Mouse (Mus musculus) T-helper 2 cell (primary cell): ENCODE measurements around the gene Mfap5.
"Not testable (repeated sequence)": the region's sequence is repeated elsewhere in the genome, so short reads cannot be mapped to it uniquely, and the experiment has no call there.

ENCODE experiments used
- in situ Hi-C: fragments of 300-600 bp; cut with MboI, MseI; formaldehyde crosslinking; loops from one replicate; pipeline ENCODE4 v1.15.1; 2025; ENCODE audit warnings: high pct_unique_total_duplicates

Gene Mfap5

DNA sequence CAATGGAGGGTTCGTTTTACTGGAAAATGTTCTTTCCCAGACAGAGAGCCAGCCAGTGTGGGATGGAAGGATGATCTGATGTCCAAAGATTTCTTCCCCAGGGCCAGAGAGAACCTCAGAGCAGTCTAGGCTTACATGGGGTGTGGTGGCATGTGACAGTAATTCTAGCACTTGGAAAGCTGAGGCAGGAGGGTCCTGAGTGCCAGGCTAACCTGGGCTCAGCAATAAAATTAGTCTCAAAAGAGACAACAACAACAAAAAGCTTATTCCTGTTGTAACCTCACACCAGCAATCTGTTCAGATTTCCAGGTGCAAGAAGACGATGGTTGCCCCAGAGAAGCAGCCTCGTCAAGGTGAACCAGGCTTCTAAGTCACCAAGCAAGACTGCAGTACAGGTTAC, at the start of gene Mfap5:
Gene Mfap5 (plus strand): TSS at position 301 of the 400 bp plus-strand sequence.
- in situ Hi-C loops: no loop called here

GRCm38 (mm10) chr6:122458946-122459693, 46.5 kb upstream of the Mfap5 start:
- in situ Hi-C loops: no loop called here

GRCm38 (mm10) chr6:122466092-122466713, 39.4 kb upstream of the Mfap5 start:
- in situ Hi-C loops: no loop called here

GRCm38 (mm10) chr6:122469030-122469640, 36.5 kb upstream of the Mfap5 start:
- in situ Hi-C loops: no loop called here

DNA sequence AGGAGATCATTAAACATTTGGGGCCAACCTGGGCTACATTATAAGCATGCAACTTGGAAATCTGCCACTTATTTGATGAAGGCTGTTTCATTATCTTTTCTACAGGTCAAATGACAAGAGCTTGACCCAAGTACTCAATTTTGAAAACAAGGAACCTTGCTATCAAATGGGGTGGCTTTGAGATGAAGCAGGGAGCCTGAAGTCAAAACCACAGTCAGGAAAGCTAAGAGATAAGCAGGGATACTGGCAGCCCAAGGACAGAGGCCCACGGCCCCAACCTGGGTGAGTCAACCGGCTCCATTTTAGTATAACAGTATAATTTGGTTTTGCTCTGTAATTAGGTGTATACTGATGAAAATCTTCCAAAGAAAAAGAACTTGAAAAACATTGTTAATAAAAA, 35.4 kb upstream of the Mfap5 start:
- in situ Hi-C loops: no loop called here

DNA sequence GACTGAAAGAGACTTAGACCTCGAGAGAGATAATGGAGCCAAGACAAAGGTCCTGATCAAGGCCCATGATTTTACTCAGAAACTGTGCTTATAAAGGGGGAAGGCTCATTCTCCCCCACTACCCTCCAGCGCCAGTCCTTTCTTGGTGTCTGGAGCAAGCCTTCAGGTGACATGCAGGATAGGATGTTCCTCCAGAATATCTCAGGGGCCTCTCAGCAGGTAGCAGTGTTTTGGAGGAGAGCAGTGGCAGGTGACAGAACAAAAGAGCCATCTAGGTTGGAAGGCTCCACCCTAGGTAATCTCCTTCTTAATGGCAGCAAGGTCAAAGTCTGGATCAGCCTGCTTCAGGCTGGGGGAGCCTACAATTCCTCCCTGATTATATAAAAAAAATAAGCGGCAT, 34.2 kb upstream of the Mfap5 start:
- in situ Hi-C loops: not testable (repeated sequence)

- in situ Hi-C loops: no loop called here
These were observed 27.6 kb upstream of the Mfap5 start for GRCm38 (mm10) chr6:122478062-122478461.

GRCm38 (mm10) chr6:122485401-122486296, 20.0 kb upstream of the Mfap5 start:
- in situ Hi-C loops: no loop called here

GRCm38 (mm10) chr6:122486297-122487117, 19.1 kb upstream of the Mfap5 start:
- in situ Hi-C loops: no loop called here

DNA sequence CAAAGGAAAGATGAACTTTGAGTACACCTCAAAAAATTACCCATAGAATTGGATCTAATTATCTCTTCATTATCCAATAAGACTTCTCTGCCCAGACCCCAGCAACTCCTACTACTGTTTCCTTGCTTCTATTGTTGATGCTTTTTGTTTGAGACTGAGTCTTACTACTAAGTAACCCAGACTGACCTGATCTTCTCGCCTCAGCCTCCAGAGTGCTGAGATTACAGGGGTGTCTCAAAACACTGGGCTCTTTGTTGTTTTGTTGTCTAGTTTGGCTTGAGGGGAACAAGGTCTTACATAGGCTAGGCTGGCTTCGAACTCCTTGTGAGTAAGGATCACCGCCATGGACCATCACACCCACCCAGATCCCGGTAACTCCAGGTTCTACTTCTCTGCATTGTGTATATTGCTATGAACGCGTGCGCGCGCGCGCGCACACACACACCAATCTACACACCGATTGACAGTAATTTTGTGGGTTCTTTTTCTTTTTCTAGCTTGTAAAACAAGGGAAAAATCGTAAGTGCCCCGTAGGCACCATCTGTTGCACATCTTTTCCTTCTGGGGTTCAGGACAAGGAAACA, 14.6 kb upstream of the Mfap5 start:
- in situ Hi-C loops: loop anchor here (5.0 kb wide), 1 partner anchor 76 kb away; no protein-coding TSS in a partner anchor

- in situ Hi-C loops: loop anchor here (5.0 kb wide), 1 partner anchor 76 kb away; no protein-coding TSS in a partner anchor
These were observed 14.1 kb upstream of the Mfap5 start for GRCm38 (mm10) chr6:122491557-122491956.

GRCm38 (mm10) chr6:122492479-122492878, 13.2 kb upstream of the Mfap5 start:
- in situ Hi-C loops: loop anchor here (5.0 kb wide), 1 partner anchor 75 kb away; no protein-coding TSS in a partner anchor

DNA sequence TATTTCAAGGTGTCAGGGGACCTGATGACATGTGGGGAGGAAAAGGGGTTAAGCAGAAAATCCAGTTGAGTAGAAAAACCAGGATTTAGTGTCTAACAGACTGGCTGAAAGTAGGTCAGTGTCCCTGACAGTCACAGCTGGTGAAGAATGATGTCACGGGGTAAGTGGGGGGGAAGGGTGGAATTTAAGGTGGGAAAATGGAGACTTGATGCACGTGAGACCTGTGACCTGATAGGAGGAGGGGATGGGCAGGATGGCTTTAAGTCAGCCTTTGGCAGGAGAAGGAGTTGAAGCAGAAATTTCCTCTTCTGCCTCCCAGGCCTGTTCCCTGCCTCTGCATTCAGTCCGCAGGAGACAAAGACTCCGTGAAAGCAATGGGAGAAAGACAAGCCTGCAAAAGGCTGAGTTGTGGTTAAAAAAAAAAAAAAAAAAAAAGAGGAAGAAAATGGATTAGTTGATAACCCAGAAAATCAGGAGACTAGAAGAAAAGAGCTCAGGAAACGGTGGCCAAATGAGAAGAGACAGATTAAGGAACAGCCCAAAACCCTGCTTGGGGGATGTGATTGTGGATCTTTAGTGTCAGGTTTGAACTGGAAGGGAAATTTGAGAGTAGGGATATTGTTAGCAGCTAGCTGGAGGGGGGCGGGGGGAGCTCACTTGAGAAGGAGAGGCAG, 11.7 kb upstream of the Mfap5 start:
- in situ Hi-C loops: loop anchor here (5.0 kb wide), 1 partner anchor 73 kb away; no protein-coding TSS in a partner anchor

DNA sequence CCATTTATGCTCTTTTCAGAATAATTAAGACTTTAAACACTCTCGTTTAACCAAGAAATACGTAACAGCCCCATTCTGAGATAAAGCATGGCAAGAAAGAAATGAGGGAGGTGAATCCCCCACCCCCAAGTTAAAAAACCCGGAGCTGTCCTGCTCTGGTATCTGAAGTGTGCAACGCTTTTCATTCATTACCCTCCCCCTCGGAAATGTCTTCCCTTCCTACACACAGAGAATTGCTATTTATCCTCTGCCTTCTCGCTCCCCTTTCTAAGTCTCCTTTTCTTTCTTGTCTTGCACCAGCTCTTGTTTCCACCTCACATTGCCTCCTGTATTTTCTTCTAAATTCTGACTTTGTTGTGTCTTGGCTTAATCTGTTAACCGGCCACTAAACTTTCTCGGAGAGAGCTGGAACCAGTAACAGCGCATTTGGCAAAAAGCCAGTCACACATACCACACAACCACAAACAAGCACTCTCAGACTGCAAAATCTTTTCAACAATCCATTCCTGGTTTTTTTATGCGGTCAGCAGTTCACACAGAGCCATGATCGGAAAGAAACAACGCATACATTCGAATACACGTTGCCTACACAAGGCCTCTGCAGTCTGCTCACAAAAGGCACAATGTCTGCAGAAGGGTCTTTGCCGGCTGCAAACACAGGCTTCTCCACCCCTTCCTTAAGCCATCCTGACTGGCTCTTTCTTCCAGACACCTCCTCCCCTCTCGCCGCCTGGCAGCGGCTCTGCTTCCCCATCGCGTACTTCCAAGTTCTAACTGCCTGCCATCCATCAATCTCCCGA, 10.4 kb upstream of the Mfap5 start:
- in situ Hi-C loops: no loop called here

GRCm38 (mm10) chr6:122496501-122496900, 9.1 kb upstream of the Mfap5 start:
- in situ Hi-C loops: no loop called here

DNA sequence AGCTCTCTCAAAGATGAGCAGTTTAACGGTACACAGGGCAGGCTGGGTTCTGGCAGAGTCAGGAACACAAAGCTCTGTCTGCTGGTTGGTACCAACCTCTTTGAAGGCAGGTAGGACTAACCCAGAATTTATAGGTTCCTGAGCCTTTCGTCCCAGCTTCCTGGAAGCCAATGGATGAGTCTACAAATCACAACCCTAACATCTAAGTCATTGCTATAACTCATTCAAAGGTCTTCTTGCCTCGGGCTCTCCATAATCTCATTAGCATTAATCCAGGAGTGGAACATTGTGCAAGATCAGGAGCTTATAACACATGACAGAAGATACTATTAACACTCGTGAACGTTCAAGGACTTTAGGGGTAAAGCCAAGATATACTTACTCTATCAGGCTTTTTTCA, 7.0 kb upstream of the Mfap5 start, which contains the start of gene Rimklb:
Gene Rimklb (minus strand): TSS at position 101 of the 400 bp plus-strand sequence.
- in situ Hi-C loops: no loop called here

GRCm38 (mm10) chr6:122505041-122505440, 604 bp upstream of the Mfap5 start:
- in situ Hi-C loops: no loop called here

DNA sequence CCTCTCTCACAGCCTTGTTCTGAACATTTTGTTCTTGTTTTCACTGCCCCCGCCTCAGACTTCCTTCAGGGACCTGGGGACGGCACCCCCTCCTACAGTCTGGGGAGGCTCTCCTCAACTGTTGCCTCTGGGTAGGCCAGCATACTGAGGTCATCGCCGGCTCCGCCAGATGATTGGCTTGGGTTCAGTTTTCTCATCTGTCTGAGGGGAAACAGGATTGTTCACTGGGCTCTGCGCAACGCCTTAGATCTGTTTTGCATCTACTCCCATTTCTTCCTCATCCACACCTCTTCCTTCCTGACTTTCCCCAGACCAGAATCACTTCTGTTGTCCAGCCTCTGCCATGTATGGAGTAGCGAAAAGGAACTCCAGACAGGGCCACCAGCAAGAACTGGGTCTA, 2.8 kb downstream of the Mfap5 start:
- in situ Hi-C loops: no loop called here
